Mouse (Mus musculus) midbrain, embryonic 16.5 days (tissue): Measurements from ENCODE around the gene Gm38392. TPM values are rescaled to one million over a fixed set of nuclear protein-coding genes. Genes with fewer than 3 reads are reported as not detected.

ENCODE experiments used
- ATAC-seq: fragments of 200-750 bp; cut with Nextera tagmentation; 2 replicates; pipeline ENCODE4 v1.8.0; 2017; ENCODE audit warnings: moderate TSS enrichment
- H3K27ac ChIP-seq: fragments of 300-500 bp; sonication (generic); 2 replicates; pipeline ENCODE4 v1.5.1; 2014; ENCODE audit warnings: mild to moderate bottlenecking, low read length, mixed read lengths
- H3K27me3 ChIP-seq: fragments of 300-500 bp; sonication (generic); 2 replicates; pipeline ENCODE4 v1.6.1; 2014; ENCODE audit warnings: low read depth, low read length, mixed read lengths; ENCODE audit not compliant: control insufficient read depth, insufficient read depth
- H3K36me3 ChIP-seq: fragments of 300-500 bp; sonication (generic); 2 replicates; pipeline ENCODE4 v1.6.1; 2014; ENCODE audit warnings: mild to moderate bottlenecking, low read length, moderate library complexity, mixed read lengths; ENCODE audit not compliant: control insufficient read depth, insufficient read depth
- H3K4me1 ChIP-seq: fragments of 300-500 bp; sonication (generic); 2 replicates; pipeline ENCODE4 v1.6.1; 2014; ENCODE audit warnings: mild to moderate bottlenecking, low read length, mixed read lengths; ENCODE audit not compliant: control insufficient read depth, insufficient read depth
- H3K4me2 ChIP-seq: fragments of 300-500 bp; sonication (generic); 2 replicates; pipeline ENCODE4 v1.6.1; 2014; ENCODE audit warnings: mild to moderate bottlenecking, low read length, mixed read lengths
- H3K4me3 ChIP-seq: fragments of 300-500 bp; sonication (generic); 2 replicates; pipeline ENCODE4 v1.5.1; 2014; ENCODE audit warnings: low read depth, mild to moderate bottlenecking, low read length, moderate library complexity, mixed read lengths
- H3K9ac ChIP-seq: fragments of 300-500 bp; sonication (generic); 2 replicates; pipeline ENCODE4 v1.6.1; 2014; ENCODE audit warnings: low read depth, low read length, mixed read lengths
- H3K9me3 ChIP-seq: fragments of 300-500 bp; sonication (generic); replicated peaks from 2 replicates; pipeline ENCODE4 v1.6.1; 2014; ENCODE audit warnings: mild to moderate bottlenecking, low read length, mixed read lengths; ENCODE audit not compliant: control insufficient read depth, poor library complexity, severe bottlenecking
- WGBS: fragments of 180-500 bp; shearing (Covaris S2); extraction: QIAGEN DNeasy Blood & Tissue Kit; methylation state at CpG from one replicate; pipeline ENCODE4 v1.1.7; 2014; 5-methylcytosine and 5-hydroxymethylcytosine counted together
- polyA plus RNA-seq: library from polyadenylated mRNA; unstranded; fragments of >200 nt; fragmentation: Nextera tagmentation; extraction: Ambion mirVana; gene quantifications from 2 replicates; pipeline ENCODE4 v1.2.1, GENCODE M21; 2015

Gene Gm38392
- polyA plus RNA-seq, 1 experiment from 2014 or later: 0.16 TPM

DNA sequence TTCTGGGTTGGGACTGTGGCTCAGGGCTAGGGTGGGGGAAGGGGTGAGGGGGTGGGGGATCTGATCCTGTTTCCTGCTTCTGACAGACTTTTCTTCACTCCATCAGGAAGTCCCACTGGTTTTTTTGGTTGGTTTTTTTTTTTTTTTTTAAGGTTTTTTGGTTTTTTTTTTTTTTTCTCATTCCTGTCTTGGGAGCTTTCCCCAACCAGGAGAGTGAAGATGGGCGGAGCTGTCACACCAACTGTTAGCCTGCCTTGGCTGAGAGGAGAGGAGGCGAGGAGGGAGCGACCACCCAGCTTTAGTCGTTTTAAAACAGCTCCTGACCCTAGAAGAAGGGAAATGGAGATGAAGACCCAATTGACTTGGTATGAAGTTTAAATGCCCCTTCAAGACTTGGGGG is 59.8 kb downstream of the Gm38392 start:
- H3K4me3 ChIP-seq: no peak overlapping the region
- H3K9me3 ChIP-seq: no peaks in the 10 kb centered on the region
- no peak overlapping the region for H3K9ac ChIP-seq
- H3K4me1 ChIP-seq: peaks cover 26% of the 10 kb centered on the region
- H3K4me2 ChIP-seq: no peak overlapping the region
- peak overlapping the region; percentile 84 for H3K27ac ChIP-seq
- WGBS: 43% methylated on average over 4 of the region's 4 CpGs
- H3K27me3 ChIP-seq: peaks cover 5% of the 10 kb centered on the region
- ATAC-seq: no peak
- H3K36me3 ChIP-seq: peaks cover 12% of the 10 kb centered on the region

DNA sequence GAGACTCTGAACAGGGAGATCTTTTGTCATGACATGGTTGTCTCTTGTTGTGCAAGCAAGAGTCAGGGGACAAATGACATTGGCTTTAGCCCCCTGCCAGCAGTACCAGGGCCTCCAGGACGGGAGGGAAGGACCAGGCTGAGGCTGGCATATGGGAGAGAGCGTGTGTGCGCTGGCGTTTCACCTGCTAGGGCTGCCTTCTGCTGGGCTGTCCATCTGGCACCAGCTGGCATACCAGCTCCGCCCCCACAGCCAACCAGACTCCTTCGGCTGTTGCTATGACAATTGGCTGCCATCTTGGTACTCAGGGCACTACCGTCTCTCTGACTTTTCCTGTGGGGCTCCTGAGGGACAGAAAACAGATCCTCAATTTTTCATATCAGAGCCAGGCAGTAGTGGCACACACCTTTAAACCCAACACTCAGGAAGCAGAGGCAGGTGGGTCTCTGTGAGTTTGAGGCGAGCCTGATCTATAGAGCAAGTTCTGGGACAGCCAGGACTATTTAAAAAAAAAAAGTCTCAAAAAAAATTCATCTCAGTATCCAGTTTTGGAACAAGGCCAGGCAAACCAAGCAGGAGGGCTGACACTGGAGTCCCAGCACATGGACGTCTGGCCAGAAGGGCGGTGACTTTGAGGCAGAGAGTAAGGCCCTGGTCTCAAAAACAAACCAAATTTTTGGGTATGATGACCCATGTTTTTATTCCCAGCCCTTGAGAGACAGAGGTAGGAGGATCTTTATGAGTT is 60.7 kb downstream of the Gm38392 start:
- Histone ChIP-seq H3K36me3 (peaks cover 12% of the 10 kb centered on the region), H3K9me3 (no peaks in the 10 kb centered on the region), H3K4me2 (no peak overlapping the region), H3K4me1 (peaks cover 28% of the 10 kb centered on the region), H3K27ac (peak overlapping the region; percentile 84), H3K4me3 (no peak overlapping the region), H3K27me3 (peaks cover 5% of the 10 kb centered on the region), H3K9ac (no peak overlapping the region)
- WGBS: 66% methylated on average over 10 of the region's 10 CpGs
- ATAC-seq: no peak

DNA sequence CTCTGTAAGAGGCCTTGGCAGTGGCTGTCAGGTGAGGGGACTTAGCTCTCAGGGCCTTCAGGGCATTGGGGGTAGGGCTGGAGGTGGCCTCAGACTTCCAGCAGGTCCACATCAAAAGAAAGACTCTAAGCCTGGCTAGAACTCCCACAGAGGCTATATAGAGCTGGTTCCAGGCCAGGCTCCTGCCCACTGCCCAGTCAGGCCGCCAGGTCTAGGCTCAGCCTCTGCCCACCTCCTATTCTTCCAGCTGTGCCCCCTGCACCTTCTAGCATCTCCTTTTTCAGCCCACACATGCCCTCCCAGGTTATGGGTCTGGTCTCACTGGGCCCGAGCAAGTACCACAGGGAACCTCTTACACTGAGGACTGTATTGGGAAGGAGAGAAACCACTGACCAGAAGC is 62.1 kb downstream of the Gm38392 start:
- Histone ChIP-seq H3K4me1 (peaks cover 33% of the 10 kb centered on the region), H3K27me3 (peaks cover 3% of the 10 kb centered on the region), H3K4me3 (no peak overlapping the region), H3K27ac (peak overlapping the region; percentile 84), H3K36me3 (peaks cover 12% of the 10 kb centered on the region), H3K4me2 (no peak overlapping the region), H3K9me3 (no peaks in the 10 kb centered on the region), H3K9ac (0 out of 2 replicates have a peak overlapping the region, but pooled peaks have one; percentile 4)
- no peak for ATAC-seq
- WGBS: 63% methylated on average over 2 of the region's 2 CpGs

DNA sequence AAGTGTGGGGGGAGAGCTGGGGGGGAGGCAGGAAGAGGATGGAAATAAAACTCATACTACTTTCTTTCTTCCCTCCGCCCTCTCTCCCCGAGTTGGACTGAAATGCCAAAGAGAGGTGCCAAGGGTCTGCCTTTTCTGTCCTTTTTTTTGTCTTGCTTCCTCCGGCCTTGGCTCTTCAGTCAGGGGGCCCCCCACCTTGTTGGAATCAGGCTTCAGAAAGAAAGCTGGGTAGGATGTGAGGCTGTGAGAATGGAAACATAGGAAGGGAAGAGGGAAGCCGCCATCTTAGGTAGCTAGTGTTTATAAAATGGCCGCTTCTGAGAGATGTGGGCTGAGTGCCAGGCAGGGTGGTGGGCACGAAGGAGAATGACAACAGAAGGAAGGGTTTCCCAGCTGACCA is 64.6 kb downstream of the Gm38392 start:
- Histone ChIP-seq H3K4me1 (peaks cover 23% of the 10 kb centered on the region), H3K27me3 (peaks cover 3% of the 10 kb centered on the region; the same call in 1 of the 2 replicates), H3K9me3 (no peaks in the 10 kb centered on the region), H3K4me3 (no peak overlapping the region), H3K9ac (no peak overlapping the region), H3K27ac (peak overlapping the region; percentile 84), H3K4me2 (no peak overlapping the region), H3K36me3 (peaks cover 12% of the 10 kb centered on the region)
- whole genome bisulfite sequencing: 31% methylated on average over 6 of the region's 6 CpGs
- ATAC-seq: peak; percentile 23

DNA sequence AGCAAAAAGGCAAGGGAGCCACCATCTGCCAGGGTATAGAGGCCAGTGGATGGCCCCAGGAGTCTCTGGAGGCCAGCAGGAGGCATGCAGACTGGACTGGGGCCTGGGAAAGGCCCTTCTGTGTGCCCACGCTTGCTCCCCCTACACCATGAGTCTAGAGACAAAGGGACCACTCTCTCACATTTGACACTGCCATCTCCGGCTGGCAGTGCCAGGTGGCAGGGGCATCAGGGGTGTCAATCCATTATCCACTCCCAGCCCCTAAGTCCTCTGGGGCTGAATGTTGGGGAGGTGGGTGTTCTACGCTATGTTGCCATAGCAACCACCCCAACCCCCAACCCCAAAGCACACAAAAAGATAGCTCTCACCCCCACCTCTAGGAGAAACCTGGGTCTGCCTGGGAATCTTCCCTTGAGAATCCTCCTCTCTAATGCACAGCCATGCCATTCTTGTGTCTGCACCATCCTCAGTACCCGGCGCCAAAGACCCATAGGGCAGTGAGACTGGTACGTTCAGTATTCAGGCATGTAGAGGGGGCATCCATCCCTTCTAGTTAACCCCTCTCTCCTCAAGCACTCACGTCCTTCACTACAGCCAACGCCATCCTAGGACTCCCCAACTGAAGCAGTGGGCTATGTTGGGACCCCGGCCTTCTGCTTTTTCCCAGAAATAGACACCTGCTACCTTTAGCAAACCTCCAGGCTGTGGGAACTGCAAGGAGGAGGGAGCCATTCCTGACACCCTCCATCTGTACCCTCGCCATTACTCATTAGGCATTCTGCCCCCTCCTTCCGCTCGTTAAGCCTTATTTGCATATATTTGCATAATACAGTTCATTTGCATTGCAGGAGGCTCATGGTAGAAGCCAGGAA is 65.3 kb downstream of the Gm38392 start:
- H3K4me1 ChIP-seq: peaks cover 23% of the 10 kb centered on the region
- H3K27ac ChIP-seq: peak overlapping the region; percentile 84
- no peak overlapping the region for H3K4me3 ChIP-seq
- H3K9me3 ChIP-seq: no peaks in the 10 kb centered on the region
- H3K9ac ChIP-seq: peak overlapping the region; percentile 39
- H3K36me3 ChIP-seq: peaks cover 12% of the 10 kb centered on the region
- H3K4me2 ChIP-seq: peak overlapping the region; percentile 12; the same call in 1 of the 2 replicates
- peaks cover 3% of the 10 kb centered on the region; the same call in 1 of the 2 replicates for H3K27me3 ChIP-seq
- 25% methylated on average over 12 of the region's 12 CpGs for WGBS
- ATAC-seq: peak; percentile 79

DNA sequence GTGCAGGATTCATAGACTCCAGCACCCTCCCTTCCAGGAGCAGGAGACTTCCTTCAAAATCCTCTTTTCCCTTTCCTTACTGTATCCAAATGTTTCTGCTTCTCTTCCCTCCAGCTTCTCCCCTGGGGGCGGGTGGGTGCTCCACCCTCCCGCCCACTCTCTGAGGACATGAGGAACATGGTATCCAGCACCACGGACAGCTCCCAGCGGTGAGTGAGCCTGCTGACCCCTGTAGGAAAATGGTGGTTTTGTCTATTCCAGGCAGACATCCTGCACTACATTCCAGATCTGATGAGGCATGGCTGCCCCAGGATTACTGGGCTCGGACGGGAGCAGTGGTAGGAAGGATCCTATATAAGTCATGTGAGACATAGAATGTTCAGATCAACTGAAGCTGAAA is 66.2 kb downstream of the Gm38392 start:
- H3K9me3 ChIP-seq: no peaks in the 10 kb centered on the region
- H3K36me3 ChIP-seq: 0 out of 2 replicates have a peak, but pooled peaks cover 8% of the 10 kb centered on the region
- peak overlapping the region; percentile 39; the same call in 1 of the 2 replicates for H3K9ac ChIP-seq
- H3K27ac ChIP-seq: peak overlapping the region; percentile 84
- H3K4me3 ChIP-seq: no peak overlapping the region
- peaks cover 23% of the 10 kb centered on the region for H3K4me1 ChIP-seq
- 5% methylated on average over 6 of the region's 6 CpGs for WGBS
- H3K27me3 ChIP-seq: peaks cover 3% of the 10 kb centered on the region; the same call in 1 of the 2 replicates
- peak overlapping the region; percentile 70; the same call in 1 of the 2 replicates for H3K4me2 ChIP-seq
- ATAC-seq: no peak

DNA sequence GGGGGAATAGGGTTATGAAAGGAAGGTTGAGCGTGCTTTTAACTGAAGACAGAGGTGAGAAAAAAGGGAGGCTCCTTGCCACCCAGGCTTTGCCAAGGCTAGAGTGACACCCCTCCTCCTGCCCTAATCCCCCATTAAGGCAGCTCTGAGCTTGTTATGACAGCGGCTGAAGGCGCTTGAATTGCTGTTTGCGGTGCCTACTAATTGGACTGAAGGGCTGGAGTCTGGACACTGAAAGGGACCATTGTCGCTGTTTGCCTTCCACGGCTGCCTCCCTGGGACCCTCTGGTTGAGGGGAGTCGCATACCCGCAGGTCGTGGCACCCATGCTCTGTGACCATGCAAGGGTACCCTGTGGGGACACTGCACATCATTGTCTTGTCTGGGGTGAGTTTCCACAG is 67.1 kb downstream of the Gm38392 start:
- 5% methylated on average over 9 of the region's 9 CpGs for WGBS
- Histone ChIP-seq H3K4me3 (no peak overlapping the region), H3K36me3 (0 out of 2 replicates have a peak, but pooled peaks cover 3% of the 10 kb centered on the region), H3K27me3 (peaks cover 3% of the 10 kb centered on the region), H3K9ac (peak overlapping the region; percentile 36), H3K9me3 (no peaks in the 10 kb centered on the region), H3K27ac (peak overlapping the region; percentile 84), H3K4me2 (peak overlapping the region; percentile 70), H3K4me1 (peaks cover 21% of the 10 kb centered on the region)
- ATAC-seq: no peak

DNA sequence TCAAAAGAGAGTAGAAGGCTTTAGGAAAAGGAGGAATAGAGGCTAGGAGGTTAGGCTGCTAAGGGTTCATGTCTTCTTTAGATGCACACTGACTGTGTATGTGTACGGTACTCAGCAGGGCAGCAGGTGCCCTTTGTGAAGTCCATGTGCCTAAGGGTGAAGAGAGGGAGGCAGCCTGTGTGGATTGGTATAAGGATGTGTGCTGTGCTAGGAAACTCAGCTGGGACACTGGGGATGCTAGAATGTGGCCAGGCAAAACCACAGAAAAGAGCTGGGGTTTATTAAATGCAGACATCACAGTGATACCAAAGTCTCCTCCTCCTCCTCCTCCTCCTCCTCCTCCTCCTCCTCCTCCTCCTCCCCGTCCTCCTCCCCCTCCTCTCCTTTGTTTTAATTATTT is 69.3 kb downstream of the Gm38392 start:
- H3K27me3 ChIP-seq: peaks cover 6% of the 10 kb centered on the region

More for the DNA sequence above, 69.3 kb downstream of the Gm38392 start:
- no peak for ATAC-seq
- Histone ChIP-seq H3K27ac (peak overlapping the region; percentile 80), H3K36me3 (no peaks in the 10 kb centered on the region), H3K4me2 (peak overlapping the region; percentile 70), H3K9me3 (no peaks in the 10 kb centered on the region), H3K4me1 (peaks cover 34% of the 10 kb centered on the region), H3K4me3 (peak overlapping the region; percentile 49), H3K9ac (peak overlapping the region; percentile 83)
- WGBS: 25% methylated on average over 1 of the region's 2 CpGs
